Mouse (Mus musculus): ENCODE data around the gene Cmpk1.

Cmpk1 gene

GRCm38 (mm10) chr4:114945021-114945420 lies 42.0 kb downstream of the Cmpk1 start:
- no peak for DNase-seq (ENCODE audit: low spot score in 2 of 2)

GRCm38 (mm10) chr4:114942583-114942982 lies 44.5 kb downstream of the Cmpk1 start:
- DNase-seq (ENCODE audit: low spot score in 2 of 2), result no peak

GRCm38 (mm10) chr4:114942112-114942511 lies 44.9 kb downstream of the Cmpk1 start:
- DNase-seq (ENCODE audit: low spot score in 2 of 2), result no peak

GRCm38 (mm10) chr4:114941311-114941710 lies 45.7 kb downstream of the Cmpk1 start:
- DNase-seq (ENCODE audit: low spot score in 2 of 2), result no peak

GRCm38 (mm10) chr4:114938248-114938647 lies 48.8 kb downstream of the Cmpk1 start:
- DNase-seq (ENCODE audit: low spot score in 2 of 2), result no peak

GRCm38 (mm10) chr4:114937459-114938047 lies 49.5 kb downstream of the Cmpk1 start:
- no peak for DNase-seq (ENCODE audit: low spot score in 2 of 2)

- DNase-seq (ENCODE audit: low spot score in 2 of 2), result no peak
These were observed 52.9 kb downstream of the Cmpk1 start for GRCm38 (mm10) chr4:114934188-114934587.

GRCm38 (mm10) chr4:114932747-114933146 lies 54.3 kb downstream of the Cmpk1 start:
- no peak for DNase-seq (ENCODE audit: low spot score in 2 of 2)

GRCm38 (mm10) chr4:114929155-114929554 lies 57.9 kb downstream of the Cmpk1 start:
- no peak for DNase-seq (ENCODE audit: low spot score in 2 of 2)

GRCm38 (mm10) chr4:114925917-114926312 lies 61.1 kb downstream of the Cmpk1 start, which contains the start of gene Foxe3:
Gene Foxe3 (minus strand): TSS chr4:114926013.
- DNase-seq (ENCODE audit: low spot score in 2 of 2), result no peak

- DNase-seq (ENCODE audit: low spot score in 2 of 2), result no peak
These were observed 61.8 kb downstream of the Cmpk1 start for GRCm38 (mm10) chr4:114924971-114925916.

GRCm38 (mm10) chr4:114917091-114917490 lies 70.0 kb downstream of the Cmpk1 start:
- DNase-seq (ENCODE audit: low spot score in 2 of 2), result peak in 1 of 2 experiments; percentile 17

- DNase-seq (ENCODE audit: low spot score in 2 of 2), result no peak
These were observed 71.0 kb downstream of the Cmpk1 start for GRCm38 (mm10) chr4:114916056-114916455.

- no peak for DNase-seq (ENCODE audit: low spot score in 2 of 2)
These were observed 73.5 kb downstream of the Cmpk1 start for GRCm38 (mm10) chr4:114913594-114913962.

GRCm38 (mm10) chr4:114912705-114913593 lies 74.1 kb downstream of the Cmpk1 start:
- DNase-seq (ENCODE audit: low spot score in 2 of 2), result no peak

- peak in 1 of 2 experiments; percentile 13 for DNase-seq (ENCODE audit: low spot score in 2 of 2)
These were observed 77.2 kb downstream of the Cmpk1 start for GRCm38 (mm10) chr4:114909602-114910484.
